Mouse (Mus musculus): ENCODE results near the gene Pla2g4b.

Gene Pla2g4b

DNA sequence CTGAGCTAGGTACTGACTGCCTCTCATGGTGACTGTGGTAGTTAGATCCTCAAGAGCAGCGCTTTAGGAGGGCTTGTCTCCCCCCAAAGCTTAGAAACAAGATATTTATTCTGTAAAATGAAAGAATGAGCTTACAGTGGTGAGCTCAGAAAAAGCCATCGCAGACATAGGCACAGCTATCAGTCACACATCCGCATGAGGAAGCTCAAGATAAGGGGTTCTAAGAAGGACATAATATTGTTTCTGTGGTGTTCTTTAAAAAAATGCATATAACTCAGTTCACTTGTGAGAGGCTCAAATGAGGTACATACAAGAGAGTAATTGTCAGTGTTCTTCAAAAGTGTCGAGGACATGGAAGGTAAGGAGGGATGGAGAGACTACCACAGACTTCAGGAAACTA, 17.3 kb upstream of the Pla2g4b start:
- DNase-seq (ENCODE audit: low spot score), result no peak

DNA sequence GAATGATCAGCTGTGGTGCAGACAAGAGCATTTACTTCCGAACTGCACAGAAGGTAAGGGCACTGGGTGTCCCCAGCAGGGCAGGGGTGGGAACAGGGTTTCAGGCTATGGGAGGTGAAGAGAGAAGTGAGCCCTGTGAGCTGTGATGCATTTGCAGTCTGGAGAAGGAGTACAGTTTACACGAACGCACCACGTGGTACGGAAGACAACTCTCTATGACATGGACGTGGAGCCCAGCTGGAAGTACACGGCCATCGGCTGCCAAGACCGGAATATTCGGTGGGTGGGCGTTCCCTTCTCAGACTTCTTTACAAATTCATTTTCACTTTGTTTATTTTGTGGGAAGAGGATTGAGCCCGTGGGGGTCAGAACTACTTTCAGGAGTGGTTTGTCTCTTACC, 15.6 kb upstream of the Pla2g4b start:
- no peak for DNase-seq (ENCODE audit: low spot score)

DNA sequence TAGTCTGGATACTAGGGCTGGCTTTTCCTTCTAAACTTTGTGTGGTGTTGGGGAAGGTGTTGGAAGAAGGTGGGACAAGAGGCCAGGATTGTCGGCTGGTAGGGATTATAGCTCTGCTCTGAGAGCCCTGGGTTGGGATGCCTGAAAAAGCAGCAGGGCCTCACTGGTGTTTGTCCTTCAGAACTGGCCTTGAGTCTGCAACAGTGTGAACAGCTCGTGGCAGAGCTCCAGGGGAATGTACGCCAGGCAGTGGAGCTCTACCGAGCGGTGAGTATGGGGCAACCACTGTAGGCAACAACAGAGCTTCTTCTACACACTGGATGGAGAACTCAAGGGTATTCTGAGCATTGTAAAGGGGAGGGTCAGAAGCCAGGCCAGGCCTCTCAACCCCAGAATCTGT, 8.9 kb upstream of the Pla2g4b start:
- no peak for DNase-seq (ENCODE audit: low spot score)

DNA sequence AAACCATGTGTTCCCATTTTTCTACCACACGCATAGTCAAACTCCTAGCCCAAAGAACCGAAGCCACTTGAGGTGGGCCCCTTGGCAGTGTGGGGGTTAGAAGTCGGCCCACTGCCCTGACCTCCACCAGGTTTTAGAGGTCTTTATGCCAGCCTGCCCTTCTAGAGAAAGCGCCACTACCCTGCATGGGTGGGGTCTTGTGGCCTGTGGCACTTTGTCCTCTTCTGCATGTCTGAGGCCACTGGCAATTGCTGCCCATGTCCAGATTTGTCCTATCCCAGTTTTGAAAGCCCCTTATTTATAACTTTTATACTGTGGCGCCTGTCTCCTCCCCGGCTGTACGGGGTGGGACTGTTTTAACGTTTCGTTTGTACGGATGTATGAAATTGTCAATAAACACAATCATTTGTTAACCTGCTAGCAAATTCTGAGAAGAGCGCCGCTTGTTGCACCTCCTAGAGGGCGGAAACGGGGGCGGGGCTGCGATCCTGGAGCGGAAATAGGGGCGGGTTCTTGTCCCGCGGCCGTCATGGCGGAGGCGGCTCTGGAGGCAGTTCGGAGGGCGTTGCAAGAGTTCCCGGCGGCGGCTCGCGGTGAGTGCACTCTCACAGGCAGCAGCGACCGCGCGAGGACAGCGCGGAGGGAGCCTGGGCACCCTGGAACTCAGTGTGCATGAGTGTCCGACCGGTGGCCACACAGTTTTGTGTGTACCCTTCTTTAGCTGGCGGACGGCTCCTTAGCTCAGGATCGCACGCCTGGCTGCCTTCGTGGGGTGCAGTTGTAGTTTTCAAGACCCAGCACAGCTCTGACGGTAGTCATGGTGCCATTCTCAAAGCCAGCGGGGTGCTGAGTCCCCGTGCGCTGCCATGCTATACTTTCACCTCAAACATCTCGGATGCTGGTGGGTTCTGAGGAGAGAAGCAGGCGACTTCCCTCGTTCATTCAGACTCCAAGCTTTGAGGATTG, 6.0 kb upstream of the Pla2g4b start, which contains the start of the genes Jmjd7 and Gm28042:
Gene Jmjd7 (plus strand): TSS at position 500 of the 966 bp plus-strand sequence.
Gene Gm28042 (plus strand): TSS at position 510 of the 966 bp plus-strand sequence.
- peak; percentile 91 for DNase-seq (ENCODE audit: low spot score)

DNA sequence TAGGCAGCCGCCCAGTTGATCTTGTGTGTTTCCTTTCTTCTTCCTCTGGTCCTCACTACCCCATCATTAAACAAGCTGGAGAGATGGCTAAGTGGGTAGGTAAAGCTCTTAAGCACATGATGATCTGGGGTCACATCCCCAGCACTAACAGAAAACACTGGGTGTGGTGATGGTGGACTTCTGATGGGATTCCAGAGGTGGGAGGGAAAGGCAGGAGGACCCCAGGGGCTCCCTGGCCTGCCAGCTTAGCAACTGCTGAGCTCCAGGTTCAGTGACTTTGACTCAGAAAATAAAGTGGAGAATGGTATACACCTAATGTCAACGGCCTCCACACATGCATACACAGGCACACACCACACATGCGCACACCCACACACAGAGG, 5.3 kb upstream of the Pla2g4b start:
- no peak for DNase-seq (ENCODE audit: low spot score)

DNA sequence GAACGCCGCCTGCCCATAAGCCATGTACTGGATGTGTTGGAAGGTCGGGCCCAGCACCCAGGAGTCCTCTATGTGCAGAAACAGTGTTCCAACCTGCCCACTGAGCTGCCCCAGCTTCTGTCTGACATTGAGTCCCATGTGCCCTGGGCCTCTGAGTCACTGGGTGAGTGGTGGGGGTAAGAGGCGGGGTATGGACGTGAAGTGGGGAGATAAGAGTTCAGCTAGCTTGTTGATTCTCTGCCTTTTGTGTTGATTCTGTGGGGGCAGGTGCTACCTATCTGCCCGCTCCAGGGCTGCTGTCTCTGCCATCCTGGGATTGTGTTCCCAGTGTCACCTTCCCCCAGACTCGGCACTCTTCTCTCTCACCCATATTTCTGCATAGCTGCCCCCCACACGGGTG, 2.8 kb upstream of the Pla2g4b start:
- DNase-seq (ENCODE audit: low spot score), result no peak

DNA sequence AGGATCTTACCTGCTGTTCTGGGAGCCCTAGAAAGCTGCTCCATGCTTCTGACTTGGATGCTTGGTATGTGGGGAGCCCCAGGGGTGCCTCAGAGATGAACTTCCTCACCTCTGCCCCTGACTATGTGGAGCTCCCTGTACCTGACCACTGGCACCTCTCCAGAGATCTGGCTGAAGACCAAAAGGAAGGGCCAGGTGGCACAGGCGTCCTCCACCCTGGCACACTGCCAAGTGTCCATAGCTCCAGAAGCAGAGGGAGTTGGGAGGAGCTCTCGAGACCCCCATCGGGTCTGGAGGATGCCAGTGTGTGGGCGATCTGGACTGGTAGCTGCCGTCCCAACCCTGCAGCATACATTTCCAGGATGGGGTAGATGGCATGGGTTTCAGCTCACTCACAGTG, 509 bp downstream of the Pla2g4b start:
- no peak for DNase-seq (ENCODE audit: low spot score)

DNA sequence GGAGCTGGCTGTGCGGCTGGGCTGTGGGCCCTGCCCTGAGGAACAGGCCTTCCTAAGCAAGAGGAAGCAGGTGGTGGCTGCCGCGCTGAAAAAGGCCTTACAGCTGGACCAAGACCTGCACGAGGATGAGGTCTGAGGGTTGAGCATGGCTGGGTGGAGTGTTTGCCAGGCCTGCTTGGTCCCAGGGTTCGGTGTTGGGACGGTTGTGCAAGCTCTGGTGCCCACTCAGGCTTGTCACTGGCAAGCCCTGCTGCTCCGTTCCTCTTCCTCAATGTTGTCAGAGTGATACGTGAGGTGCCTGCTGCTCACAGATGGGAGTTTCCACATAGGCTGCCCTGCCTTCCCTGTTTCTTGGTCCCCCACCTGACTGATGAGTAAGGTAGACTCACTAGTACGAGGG, 4.5 kb downstream of the Pla2g4b start:
- DNase-seq (ENCODE audit: low spot score), result no peak

DNA sequence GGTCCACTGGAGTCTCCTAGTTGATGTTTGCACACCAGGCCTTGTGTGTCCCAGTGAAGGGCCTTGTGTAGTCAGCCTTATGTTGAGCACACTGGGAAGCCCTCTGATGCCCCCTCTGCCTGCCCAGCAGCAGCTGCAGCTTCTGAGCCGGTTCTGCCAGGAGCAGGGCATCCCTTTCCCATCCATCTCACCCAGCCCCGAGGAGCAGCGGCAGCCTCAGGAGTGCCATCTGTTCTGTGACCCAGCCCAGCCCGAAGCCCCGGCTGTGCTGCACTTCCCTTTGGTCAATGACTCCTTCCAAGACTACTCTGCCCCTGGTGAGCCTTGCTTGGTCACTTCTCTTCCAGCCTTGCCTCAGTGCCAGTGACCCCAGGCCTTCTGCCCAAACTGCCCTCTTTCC, 7.8 kb downstream of the Pla2g4b start:
- no peak for DNase-seq (ENCODE audit: low spot score)

DNA sequence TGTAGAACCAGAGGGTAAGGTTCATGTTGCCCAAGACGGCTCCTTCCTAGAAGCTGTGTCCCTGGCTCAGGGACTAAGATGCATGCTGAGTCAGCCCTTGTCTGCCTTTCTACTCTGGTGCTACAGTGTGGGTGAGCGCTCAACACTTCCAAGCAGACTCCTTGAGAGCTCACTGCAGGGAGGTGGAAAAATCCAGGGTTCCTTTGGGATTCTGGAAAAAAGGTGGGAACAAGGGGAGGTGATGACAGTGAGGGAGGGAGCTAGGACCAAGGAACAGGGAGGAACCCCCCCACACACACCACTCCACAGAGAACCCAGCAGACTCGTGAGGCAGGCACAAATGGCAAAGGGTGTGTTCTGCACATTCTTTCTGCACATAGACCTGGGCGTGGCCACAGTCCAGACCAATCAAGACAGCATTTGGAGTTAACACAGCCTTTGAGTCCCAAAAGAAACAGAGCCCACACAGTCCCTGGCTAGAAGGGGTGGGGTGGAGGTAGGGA, 10.9 kb downstream of the Pla2g4b start:
- peak; percentile 32 for DNase-seq (ENCODE audit: low spot score)

DNA sequence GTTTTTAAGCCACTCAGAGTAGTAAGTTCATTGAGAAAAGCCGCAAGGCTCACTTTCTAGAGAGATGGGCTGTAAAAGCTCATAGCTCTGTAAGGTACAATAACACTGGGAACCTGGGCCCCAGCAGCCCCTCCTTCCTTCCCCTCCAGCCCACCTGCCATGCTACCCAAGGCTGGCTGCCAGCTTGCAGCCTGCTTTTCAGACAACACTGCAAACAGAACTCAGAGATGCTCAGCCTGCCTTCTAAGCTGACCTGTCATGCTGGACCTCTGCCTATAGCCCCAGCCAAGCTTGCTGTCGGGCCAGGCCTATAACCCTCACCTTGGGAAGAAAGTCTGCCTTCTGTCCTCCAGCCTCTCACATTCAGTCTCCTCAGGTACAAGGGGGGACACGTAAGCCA, 11.5 kb downstream of the Pla2g4b start:
- DNase-seq (ENCODE audit: low spot score), result peak; percentile 18

DNA sequence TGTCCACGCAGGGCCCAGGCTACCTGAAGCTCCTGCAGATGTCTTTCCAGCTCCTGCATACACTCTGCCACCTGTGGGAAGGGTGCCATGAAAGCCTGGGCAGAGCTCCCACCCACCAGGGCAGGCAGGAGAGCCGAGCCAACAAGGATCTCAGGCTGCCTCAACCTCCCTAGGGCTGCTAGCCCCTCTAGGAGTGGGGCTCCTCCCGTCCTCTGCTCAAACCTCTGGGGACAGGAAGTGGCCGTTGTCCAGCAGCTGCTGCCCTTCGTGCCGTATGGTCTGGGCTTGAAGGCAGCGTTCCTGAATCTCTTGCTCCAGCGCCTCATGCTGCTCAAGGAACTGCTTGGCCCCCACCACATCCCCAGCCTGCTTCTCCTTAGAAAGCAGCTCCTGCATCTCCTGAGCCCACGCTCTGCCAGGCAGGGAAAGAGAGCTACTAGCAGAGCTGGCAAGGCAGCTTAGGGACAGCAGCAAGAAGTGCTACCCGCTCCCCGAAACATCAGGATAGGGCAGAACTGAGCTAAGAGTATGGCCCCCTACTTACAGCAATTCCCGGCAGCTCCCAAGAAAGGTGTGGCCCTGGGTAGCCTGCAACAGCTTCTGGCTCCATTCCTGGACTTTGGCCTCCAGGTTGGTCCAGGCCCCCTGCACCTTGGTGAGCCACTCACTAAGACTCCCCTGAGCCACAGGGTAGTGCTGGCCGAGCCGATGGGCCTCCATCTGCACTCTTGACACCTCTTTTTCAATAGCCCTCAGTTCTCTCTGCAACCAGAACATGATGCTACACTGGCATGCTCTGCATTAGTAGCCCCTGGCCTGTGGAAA, 13.5 kb downstream of the Pla2g4b start:
- no peak for DNase-seq (ENCODE audit: low spot score)

DNA sequence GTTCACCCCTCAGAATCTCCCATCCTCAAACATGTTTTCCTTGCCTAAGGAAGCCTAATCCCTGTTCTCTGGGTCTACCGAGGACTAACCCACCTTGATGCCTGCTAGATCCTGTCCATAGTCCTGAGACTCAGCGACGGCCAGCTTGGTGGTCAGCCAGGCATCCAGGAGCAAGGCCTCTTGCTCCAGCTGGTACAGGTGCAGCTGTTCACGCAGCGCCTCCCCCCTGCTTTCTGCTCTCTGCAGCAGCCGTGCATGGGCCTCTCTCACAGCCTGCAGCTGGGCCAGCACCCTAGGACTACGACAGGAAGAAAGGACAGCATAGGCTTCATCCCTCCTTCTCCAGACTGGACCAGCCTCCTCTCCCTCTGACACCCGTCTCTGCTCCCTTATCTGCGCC, 15.0 kb downstream of the Pla2g4b start:
- no peak for DNase-seq (ENCODE audit: low spot score)

DNA sequence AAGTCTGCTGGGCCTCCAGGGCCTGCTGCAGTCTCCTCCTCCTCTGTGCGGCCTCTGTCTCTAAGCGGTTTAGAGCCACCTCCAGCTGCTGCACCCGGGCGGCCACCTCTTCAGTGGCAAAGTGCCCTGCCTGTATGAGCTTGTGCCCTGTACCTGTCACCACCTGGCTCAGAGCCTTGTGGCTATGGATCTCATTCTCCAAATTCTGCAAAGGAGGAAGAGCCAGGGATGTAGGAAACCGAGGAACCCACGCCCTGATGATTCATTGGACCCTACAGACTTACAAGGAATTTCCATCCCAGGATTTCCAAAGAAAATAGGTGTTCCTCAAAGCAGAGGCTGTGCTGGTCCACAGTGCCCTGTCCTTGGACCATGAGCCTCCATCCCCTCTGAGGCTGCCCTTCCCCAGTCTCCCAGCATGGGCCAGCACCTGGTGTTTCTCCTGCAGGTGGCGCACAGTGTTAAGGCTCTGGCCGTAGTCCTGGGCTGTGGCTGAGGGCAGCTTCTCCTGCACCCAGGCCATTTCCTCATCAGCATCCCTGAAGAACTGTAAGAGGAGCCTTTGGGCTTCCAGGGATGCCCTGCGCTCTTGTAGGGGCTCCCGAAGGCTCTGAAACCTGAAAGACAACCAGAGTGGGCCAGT, 16.5 kb downstream of the Pla2g4b start:
- DNase-seq (ENCODE audit: low spot score), result peak; percentile 60

DNA sequence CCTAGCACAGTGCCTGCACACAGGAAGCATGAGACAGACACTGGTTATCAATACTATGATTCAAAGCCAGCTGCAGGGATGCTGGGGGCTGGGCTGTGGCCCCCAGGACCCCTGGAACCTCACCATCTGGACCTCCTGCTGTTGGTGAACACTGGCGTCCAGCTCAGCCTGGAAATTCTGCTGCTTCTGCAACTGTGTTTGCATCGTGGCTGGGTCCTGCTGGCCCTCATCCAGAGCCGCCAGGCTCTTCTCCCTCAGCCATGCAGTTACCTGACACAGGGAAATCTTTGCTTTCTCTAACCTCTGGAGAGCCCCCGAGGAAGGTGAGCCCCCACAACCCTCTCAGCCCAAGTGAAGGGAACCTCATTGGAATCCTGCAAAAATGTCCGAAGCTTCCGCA, 18.2 kb downstream of the Pla2g4b start:
- no peak for DNase-seq (ENCODE audit: low spot score)

DNA sequence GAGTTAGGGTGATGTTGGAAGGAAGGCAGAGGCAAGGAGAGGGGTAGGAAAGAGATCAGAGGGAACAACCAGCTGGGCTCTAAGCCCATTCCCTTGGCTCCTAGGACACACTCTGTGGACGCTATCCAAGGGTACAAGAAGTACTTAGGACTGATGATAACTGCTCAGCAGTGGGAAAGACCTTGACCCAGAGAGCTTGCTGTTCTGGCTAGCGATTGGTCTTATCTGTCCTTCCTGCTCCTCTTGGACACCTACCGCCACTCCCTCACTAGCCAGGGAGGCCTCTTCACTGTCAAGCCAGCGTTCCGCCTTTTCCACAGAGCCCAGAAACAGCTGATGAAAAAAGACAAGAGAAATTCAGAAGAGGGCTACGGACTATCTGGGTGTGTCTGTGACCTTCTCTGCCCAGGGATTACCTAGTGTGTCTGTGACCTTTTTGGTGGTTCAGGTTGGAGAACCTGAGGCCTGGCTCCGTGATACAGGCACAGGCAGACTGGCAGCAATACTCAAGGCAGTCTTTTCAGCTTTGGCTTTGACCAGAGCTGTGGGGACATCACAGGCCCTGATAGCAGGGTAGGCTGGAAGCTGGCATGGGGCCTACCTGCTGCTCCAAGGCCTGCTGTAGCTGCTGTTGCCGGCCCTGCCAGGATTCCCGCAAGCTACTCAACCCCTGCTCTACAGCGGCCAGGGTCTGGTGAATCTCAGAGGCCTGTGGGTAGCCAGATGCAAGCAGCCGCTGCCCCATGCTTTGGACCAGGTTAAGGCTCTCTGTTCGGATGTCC, 21.7 kb downstream of the Pla2g4b start:
- peak; percentile 71 for DNase-seq (ENCODE audit: low spot score)

DNA sequence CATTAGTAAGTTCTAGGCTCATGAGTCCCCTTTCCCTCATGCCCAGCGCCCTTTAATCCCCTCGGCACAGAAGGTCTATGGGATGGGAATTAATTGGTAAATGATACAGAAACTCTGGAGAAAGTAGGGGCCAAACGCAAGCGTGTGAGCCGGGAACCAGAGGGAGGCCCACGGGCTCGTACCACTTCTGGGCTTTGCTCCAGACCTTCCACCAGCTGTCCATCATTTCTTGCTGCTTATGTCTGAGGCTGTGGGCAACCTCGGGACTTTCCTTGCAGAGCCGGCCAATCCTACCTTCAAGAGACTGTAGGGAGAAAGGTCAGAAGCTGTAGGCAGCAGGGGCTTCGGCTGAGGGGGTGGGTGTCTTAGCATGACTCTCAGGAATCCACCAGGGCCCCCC, 22.7 kb downstream of the Pla2g4b start:
- peak; percentile 16 for DNase-seq (ENCODE audit: low spot score)

DNA sequence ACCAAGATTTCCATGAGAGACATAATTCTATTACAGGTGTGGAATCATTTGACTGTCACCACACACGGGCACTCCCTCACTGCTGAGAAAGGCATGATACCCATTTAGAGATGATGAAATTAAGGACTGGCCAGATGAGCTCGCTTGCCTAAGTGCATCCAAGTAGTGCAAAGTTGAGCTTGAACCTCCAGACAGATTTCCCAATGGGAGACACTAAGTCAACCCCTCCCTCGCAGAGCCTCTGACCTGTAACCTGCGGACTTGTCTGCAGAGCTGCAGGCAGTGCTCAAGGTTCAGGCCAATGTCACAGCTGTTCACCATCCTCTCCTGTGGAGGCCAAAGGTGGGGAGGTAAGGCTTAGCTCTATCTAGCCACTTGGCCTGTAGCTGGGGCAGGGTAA, 25.6 kb downstream of the Pla2g4b start:
- DNase-seq (ENCODE audit: low spot score), result peak; percentile 84

DNA sequence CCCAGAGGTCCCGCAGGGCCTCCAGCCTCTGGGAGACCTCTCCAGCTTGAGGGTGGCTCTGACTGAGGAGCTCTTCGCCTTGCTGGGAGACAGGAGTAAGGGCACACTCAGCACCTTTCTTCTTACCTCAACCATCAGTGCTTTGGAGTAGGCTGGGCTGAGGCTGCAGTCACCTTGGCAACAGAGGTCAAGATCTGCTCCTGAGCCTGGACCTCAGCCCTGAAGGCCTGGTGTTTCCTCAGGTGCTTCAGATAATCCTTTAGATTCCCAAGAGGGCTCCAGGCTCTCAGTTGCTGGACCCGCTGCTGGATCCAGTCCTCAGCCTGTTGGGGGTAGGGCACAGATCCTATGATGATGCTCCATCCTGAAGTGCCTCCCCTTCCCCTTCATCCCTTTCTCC, 26.2 kb downstream of the Pla2g4b start:
- no peak for DNase-seq (ENCODE audit: low spot score)

DNA sequence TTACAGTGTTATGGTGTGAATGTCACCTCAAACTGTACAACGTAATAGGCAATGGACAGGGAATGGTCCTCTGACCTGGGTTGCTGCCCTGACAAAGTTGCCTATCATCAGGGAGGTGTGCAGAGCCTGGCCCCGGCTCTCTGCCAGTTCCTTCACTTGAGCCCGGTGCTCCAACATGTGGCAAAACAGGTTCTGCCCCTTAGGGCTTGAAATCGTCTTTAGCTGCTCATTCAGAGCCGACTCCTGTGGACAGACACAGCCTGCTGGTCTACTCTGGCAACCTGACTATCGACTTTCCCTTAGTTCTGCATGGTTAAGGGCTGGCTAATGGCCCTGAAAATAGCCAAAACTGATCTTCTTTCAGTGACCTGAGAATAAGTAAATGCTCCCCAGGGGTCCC, 27.0 kb downstream of the Pla2g4b start:
- peak; percentile 23 for DNase-seq (ENCODE audit: low spot score)

DNA sequence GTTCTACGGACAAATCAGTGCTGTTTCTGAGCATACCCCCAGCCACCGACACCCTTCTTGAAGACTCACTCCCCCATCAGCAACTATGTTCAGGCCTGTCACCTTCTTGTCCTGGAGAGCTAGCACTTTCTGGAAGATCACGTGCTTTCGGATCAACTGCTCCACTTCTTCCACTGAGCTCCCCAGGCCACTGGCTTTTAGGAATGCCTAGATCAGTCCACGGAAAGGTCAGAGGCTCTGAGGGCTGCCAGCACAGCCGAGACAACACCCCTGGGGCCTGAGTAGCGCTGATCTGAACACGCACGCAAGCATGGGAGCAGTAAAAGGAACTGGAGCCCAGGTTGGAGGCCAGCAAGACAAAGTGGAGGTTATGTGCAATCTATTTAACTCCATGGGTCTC, 27.4 kb downstream of the Pla2g4b start:
- peak; percentile 62 for DNase-seq (ENCODE audit: low spot score)
